Mouse (Mus musculus): ENCODE data around the gene BC004004.

The BC004004 gene

DNA sequence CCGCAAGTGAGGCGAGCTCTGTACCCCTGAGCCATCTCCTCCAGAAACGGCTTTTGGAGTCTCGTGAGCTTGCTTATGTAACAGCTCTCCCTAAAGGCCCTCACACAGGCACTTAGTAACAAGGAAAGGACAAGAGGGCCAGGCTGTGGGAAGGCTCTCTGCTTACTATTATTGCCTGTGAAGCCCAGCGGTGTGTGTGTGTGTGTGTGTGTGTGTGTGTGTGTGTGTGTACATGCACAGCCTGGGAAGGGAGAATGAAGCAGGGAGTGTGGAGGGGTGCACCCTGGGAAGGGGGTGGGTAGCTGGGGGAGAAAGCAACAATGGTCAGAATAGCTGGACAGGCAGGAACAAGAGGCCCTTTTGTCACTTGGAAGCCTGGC lies 86.9 kb downstream of the BC004004 start:
- DNase-seq, result no peak

DNA sequence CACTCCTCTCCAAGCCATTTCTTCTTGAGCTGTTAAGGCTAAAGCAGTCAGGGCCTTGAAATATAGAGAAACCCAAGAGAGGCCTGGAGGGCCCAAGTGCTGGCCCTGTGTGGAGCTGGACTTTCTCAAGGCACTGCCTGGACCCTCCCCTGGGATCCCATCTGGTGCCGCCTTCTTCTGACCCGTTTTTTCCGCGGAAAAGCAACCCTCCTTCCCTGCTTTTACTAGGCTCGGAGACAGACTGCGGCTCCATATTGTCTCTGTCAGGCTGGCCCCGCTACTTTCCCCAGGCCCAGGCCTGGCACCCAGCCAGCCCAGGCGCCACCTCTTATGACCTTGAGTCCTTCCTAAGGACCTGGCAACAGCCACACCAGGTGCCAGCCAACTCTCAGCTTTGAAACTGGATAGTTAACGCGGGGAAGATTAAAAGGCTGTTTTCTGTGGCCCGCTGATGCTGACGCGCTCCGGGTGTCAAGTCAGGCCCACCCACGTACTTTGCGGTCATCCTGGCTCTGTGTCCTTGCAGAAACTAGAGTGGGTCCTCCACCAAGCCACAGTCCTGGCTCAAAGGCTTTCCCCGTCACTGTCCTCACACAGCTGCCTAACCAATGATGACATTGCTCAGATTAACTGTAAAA lies 87.4 kb downstream of the BC004004 start:
- DNase-seq, result no peak

DNA sequence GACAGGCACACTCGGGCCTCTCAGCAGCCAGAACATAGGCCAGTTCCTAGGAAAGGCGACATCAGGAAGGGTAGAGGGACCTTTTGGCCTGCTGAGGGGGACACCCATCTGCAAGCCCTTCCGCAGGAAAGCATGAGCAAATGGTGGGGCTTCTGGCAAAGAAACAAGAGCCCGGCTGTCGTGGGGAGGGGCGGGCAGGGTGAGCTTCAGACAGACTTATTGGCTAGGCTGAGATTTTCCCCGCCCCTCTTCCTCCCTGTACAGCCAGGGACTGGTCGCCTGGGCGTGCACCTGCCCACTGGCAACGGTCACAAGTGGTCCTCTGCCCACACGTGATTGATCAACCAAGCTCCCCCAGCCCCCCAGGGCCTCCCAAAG lies 87.9 kb downstream of the BC004004 start:
- DNase-seq, result no peak

DNA sequence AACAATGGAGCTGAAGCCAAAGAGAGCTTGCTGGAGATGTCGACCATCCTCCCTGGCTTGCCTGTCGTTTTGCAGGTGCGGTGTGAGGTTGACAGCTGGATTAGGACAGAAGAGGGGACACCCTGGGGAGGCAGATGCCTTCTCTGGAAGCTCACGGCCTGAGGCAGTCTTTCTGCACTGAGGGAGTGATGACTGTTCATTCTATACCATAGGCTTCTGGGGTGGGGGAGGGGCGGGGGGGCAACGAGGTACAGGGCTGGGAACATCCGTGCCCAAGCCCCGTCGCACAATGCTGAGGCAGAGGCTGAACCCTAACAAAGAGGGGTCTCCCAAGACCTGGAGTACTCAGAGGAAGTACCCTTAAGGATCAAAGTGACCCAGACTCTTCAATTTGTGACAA lies 88.3 kb downstream of the BC004004 start:
- no peak for DNase-seq

DNA sequence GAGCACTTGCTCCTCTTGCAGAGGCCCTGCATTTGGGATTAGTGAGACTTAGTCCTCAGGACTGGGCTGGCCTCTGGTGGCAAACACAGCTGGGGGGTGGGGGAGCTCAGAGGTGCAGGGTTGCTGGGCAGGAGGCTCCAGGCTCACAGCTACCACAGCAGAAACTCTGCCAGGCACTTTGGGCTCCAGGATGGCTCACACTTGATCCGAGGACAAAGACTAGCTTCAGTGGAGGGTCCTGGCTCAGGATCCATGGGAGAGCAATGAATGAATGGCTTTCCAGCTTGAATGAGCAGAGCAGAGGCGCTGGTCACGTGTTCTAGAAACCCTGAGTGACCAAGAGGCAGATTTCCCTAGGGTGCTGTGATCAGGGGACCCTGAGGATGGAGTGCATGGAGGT lies 90.3 kb downstream of the BC004004 start:
- no peak for DNase-seq

DNA sequence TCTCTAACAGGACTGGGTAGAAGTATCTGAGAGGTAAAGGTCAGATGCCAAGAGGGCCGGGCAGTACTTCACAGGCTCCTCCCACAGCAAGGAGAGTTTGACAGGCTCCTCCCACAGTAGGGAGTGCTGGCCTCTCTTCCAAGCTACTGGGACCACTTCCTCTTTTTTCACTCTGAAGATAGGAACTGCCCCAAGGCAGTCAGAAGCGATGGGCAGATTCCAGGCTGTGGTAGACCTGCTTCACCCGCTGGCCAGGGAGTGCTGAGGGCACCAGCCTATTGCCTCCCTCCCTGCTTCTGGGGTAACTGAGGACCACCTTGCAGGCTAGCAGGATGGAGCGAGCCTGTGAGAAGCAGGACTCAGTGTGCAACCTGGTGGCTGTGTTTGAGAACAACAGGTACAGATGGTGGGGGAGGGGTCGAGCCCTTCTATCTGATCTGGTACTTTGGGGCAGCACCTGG lies 92.2 kb downstream of the BC004004 start, which contains the start of gene Fgd2:
Gene Fgd2 (plus strand): TSS at position 154 of the 461 bp plus-strand sequence.
- no peak for DNase-seq

DNA sequence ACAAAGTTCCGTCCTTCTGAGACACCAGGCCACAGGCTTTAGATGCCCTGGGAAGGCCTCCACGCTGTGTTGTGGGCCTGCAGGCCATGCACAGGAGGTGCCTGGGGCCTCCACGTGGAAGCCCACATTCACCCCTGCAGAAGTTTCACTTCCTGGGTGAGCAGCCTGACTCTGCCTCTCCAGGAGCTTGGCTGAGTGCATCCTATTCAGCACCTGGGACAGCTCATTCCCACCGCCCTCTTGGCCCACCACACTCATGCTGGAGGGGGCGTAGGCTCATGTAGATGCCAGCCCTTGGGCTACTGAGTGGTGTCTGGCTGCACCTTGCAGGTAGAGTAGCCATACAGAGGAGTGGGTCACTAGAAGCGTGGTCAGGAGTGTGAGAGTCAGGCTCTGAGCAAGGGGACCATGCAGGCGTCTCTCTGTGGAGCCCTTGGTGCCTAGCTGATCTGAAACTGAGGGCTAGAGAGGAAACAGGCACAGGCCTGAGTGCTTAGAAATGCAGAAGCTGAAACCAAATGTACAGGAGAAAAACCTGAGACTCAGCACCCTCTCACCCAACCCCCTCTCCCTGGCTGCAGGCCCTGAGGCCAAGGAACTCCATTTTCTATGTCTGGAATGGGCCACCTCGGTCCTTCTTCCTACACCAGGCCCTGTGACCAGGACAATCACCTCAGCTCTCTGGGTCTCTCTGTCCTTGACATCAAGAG lies 93.5 kb downstream of the BC004004 start:
- no peak for DNase-seq

DNA sequence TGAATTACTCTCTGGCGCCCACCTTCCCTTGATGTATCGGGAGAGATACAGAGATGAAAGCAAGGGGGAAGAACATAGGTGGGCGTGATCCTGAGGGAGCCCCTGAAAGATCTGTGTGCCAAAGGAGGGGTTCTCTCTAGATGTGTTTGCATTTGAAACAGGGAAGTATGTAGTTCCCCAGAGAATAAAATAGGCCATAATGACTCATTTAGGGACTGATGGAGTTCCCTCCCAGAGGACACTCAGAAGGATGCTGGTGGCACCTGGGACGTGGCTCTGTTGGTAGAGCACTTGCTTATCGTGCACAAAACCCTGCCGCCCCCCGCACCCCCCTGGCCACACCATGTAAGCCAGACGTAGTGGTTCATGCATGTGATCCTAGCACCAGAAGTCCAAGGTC lies 94.5 kb downstream of the BC004004 start:
- no peak for DNase-seq
